Mouse (Mus musculus) heart, adult 18-20 months (tissue): Measurements from ENCODE around the gene Extl2. TPM values are rescaled to one million over a fixed set of nuclear protein-coding genes. Genes with fewer than 3 reads are reported as not detected.

ENCODE experiments used
- microRNA-seq, 2 experiments: library from miRNA; unstranded; fragments of <30 nt; microRNA quantifications; one replicate each; pipeline ENCODE4 v1.2.0; 2022
- total RNA-seq, 2 experiments: library from RNA; stranded (reverse); gene quantifications; 2 replicates each; pipeline ENCODE4 v1.2.3; 2021

Extl2 gene
- total RNA-seq, 2 experiments from 2014 or later, result 14.0 to 17.4 TPM

Small RNA genes lying within 50 kb of the gene (microRNA-seq; reads per million reads assigned to microRNA genes)
- gene Mir669n, result 0 reads per million in 2 experiments

Other genes with a start within 250 kb of the Extl2 start
- 1 to 10 TPM; 7.2 to 9.8 TPM for gene Dph5, start 119.6 kb upstream of the Extl2 start, total RNA-seq
- 10 to 100 TPM; 10.2 to 11.4 TPM for gene Slc30a7, start 56 bp upstream of the Extl2 start, total RNA-seq
- gene Vcam1, start 122.2 kb downstream of the Extl2 start, total RNA-seq, result 10 to 100 TPM; 16.7 to 23.8 TPM
- gene Gpr88, start 246.0 kb downstream of the Extl2 start, total RNA-seq, result under 1 TPM; 0.12 to 0.23 TPM